Mouse (Mus musculus): ENCODE data around the gene Gm9789.
"Not testable (repeated sequence)": the region's sequence is repeated elsewhere in the genome, so short reads cannot be mapped to it uniquely, and the experiment has no call there.

The Gm9789 gene

GRCm38 (mm10) chr16:89157652-89158051 lies at the start of gene Gm9789:
Gene Gm9789, plus strand, starts transcription at chr16:89157952.
- no peak for ATAC-seq (ENCODE audit: low TSS enrichment)

GRCm38 (mm10) chr16:89140551-89140950 lies 17.2 kb upstream of the Gm9789 start, which contains the start of gene Gm6358:
Gene Gm6358, plus strand, starts transcription at chr16:89140851.
- no peak for ATAC-seq (ENCODE audit: low TSS enrichment)

- no peak for ATAC-seq (ENCODE audit: low TSS enrichment)
Measured at GRCm38 (mm10) chr16:89150786-89151185, 7.0 kb upstream of the Gm9789 start, which contains the start of gene Gm10061. Gene Gm10061, plus strand, starts transcription at chr16:89151086.

GRCm38 (mm10) chr16:89169190-89169589 lies 11.4 kb downstream of the Gm9789 start, which contains the start of gene Gm7735:
Gene Gm7735, plus strand, starts transcription at chr16:89169490.
- ATAC-seq (ENCODE audit: low TSS enrichment): not testable (repeated sequence)

DNA sequence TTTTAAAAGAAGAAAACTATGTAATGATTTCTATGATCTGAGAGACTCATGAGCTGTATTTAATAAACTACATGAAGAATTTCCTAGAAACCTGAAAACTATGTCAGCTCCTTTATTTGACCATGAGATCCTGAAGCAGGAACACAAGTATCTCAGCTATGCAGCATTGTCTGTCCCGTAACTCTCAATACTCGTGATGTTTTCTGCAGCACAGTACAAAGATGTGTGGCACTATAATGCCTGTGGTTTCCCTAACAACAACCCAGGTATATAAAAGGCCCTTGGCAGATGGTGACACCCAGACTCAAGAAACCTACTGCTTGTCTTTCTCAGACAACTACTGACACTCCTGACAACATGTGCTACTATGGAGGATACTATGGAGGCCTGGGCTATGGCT lies 16.7 kb downstream of the Gm9789 start, which contains the start of gene 1110057P08Rik:
Gene 1110057P08Rik, plus strand, starts transcription at position 301 of the 400 bp plus-strand sequence.
- no peak for ATAC-seq (ENCODE audit: low TSS enrichment)

DNA sequence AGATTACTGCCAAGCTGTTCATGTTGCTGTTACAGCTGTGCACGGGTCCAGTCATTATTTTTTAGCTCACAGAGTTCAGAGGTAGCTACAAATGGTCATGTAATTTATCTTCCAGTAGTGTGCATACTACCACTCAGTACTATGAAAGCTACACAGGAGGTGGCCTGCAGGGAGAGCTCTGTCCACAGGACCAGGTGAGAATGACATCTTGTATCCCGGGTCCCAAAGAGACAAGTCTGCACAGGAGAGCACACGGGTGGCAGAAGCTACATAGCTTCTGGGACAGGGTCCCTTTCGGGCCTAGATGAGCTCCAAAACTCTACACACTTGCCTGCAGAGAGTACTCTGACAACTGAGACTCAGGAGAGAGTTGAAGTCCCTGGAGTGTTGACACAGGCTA lies 30.9 kb downstream of the Gm9789 start:
- ATAC-seq (ENCODE audit: low TSS enrichment): no peak

- no peak for ATAC-seq (ENCODE audit: low TSS enrichment)
Measured at GRCm38 (mm10) chr16:89205561-89205960, 47.8 kb downstream of the Gm9789 start, which contains the start of gene Krtap20-2. Gene Krtap20-2, plus strand, starts transcription at chr16:89205861.
